Mouse (Mus musculus) hindbrain, postnatal 0 days (tissue): ENCODE measurements around the gene Aip. TPM values are rescaled to one million over a fixed set of nuclear protein-coding genes. Genes with fewer than 3 reads are reported as not detected.

Experiments used
- ATAC-seq: fragments of 200-750 bp; cut with Nextera tagmentation; 2 replicates; pipeline ENCODE4 v1.8.0; 2017; ENCODE audit warnings: mild to moderate bottlenecking, moderate TSS enrichment, moderate library complexity
- DNase-seq: peaks from one replicate; pipeline ENCODE4 v3.0.0-alpha.2; 2015; ENCODE audit warnings: low spot score
- H3K27ac ChIP-seq: fragments of 300-500 bp; sonication (generic); 2 replicates; pipeline ENCODE4 v1.5.1; 2014; ENCODE audit warnings: mild to moderate bottlenecking
- H3K27me3 ChIP-seq: fragments of 300-500 bp; sonication (generic); 2 replicates; pipeline ENCODE4 v1.6.1; 2014; ENCODE audit warnings: low read length, mixed read lengths; ENCODE audit not compliant: insufficient read depth
- H3K36me3 ChIP-seq: fragments of 300-500 bp; sonication (generic); 2 replicates; pipeline ENCODE4 v1.6.1; 2014; ENCODE audit warnings: low read length, mixed read lengths; ENCODE audit not compliant: insufficient read depth
- H3K4me1 ChIP-seq: fragments of 300-500 bp; sonication (generic); 2 replicates; pipeline ENCODE4 v1.6.1; 2014; ENCODE audit warnings: antibody characterized with exemption, low read length, mixed read lengths; ENCODE audit not compliant: insufficient read depth
- H3K4me2 ChIP-seq: fragments of 300-500 bp; sonication (generic); 2 replicates; pipeline ENCODE4 v1.6.1; 2014; ENCODE audit warnings: low read depth, mild to moderate bottlenecking, low read length, moderate library complexity, mixed read lengths
- H3K4me3 ChIP-seq: fragments of 300-500 bp; sonication (generic); 2 replicates; pipeline ENCODE4 v1.5.1; 2014; ENCODE audit warnings: low read length
- H3K9ac ChIP-seq: fragments of 300-500 bp; sonication (generic); replicated peaks from 2 replicates; pipeline ENCODE4 v1.6.1; 2014; ENCODE audit warnings: mild to moderate bottlenecking, low read length, moderate library complexity, mixed read lengths
- H3K9me3 ChIP-seq: fragments of 300-500 bp; sonication (generic); 2 replicates; pipeline ENCODE4 v1.6.1; 2016; ENCODE audit warnings: low read length, mixed read lengths
- CTCF ChIP-seq: IDR thresholded peaks from 2 replicates; pipeline ENCODE4 v1.5.1; 2016; ENCODE audit warnings: antibody characterized with exemption, control low read depth, low read depth
- WGBS: fragments of 180-500 bp; shearing (Covaris S2); extraction: QIAGEN DNeasy Blood & Tissue Kit; methylation state at CpG from one replicate; pipeline ENCODE4 v1.1.7; 2014; 5-methylcytosine and 5-hydroxymethylcytosine counted together
- polyA plus RNA-seq: library from polyadenylated mRNA; unstranded; fragments of >200 nt; fragmentation: Nextera tagmentation; extraction: Ambion mirVana; gene quantifications from 2 replicates; pipeline ENCODE4 v1.2.1, GENCODE M21; 2015
- total RNA-seq: library from RNA; depleted of rRNA; stranded (reverse); fragments of >200 nt; gene quantifications from 2 replicates; pipeline ENCODE4 v1.2.3, GENCODE M21; 2014

Gene Aip
- total and polyA plus RNA-seq, 2 experiments from 2014 or later, result 33.4 to 94.3 TPM

GRCm38 (mm10) chr19:4151898-4152297 lies 26.2 kb upstream of the Aip start:
- Histone ChIP-seq H3K4me1 (peaks cover 14% of the 10 kb centered on the region), H3K27me3 (no peaks in the 10 kb centered on the region), H3K9me3 (no peaks in the 10 kb centered on the region), H3K36me3 (peaks cover 13% of the 10 kb centered on the region; the same call in 1 of the 2 replicates), H3K27ac (no peak overlapping the region), H3K4me2 (no peak overlapping the region), H3K4me3 (no peak overlapping the region), H3K9ac (no peak overlapping the region)
- ATAC-seq (no peak), DNase-seq (no peak)
- no peak for TF ChIP-seq CTCF
- 87% methylated on average over 5 of the region's 5 CpGs for WGBS

- 72% methylated on average over 5 of the region's 5 CpGs for WGBS
- H3K4me2 ChIP-seq, result no peak overlapping the region
- no peaks in the 10 kb centered on the region for H3K9me3 ChIP-seq
- DNase-seq (no peak), ATAC-seq (no peak)
- H3K4me1 ChIP-seq, result peaks cover 14% of the 10 kb centered on the region
- peaks cover 9% of the 10 kb centered on the region; the same call in 1 of the 2 replicates for H3K36me3 ChIP-seq
- no peak overlapping the region for H3K4me3 ChIP-seq
- no peak overlapping the region for H3K27ac ChIP-seq
- no peak for TF ChIP-seq CTCF
- no peak overlapping the region for H3K9ac ChIP-seq
- H3K27me3 ChIP-seq, result no peaks in the 10 kb centered on the region
Observed at GRCm38 (mm10) chr19:4151488-4151860, 25.8 kb upstream of the Aip start.

- no peak for ATAC-seq
Observed at GRCm38 (mm10) chr19:4150567-4151487, 25.2 kb upstream of the Aip start.

DNA sequence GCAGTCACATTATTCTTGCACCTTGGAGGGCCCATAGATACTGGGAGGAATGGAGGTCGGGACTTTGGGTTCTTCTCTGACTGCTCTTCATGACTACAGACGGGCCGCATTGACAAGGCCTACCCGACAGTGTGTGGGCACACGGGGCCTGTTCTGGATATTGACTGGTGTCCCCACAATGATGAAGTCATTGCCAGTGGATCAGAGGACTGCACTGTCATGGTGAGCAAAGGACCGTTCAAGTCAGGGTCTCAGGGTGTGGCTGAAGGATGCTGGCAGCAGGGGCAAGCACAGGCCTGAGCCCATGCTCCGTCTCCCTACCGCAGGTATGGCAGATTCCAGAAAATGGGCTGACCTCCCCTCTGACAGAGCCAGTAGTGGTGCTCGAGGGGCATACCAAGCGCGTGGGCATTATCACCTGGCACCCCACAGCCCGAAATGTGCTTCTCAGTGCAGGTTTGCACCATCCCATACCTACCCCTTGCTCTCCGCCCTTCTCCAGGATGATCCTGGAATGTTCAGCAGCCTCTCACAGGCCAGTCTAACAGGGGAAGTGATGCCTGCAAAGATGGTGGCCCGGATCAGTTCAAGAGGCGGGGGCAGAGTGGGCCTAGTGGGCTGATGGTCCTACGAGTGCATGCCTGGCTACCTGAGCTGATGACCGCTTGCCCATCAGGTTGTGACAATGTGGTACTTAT lies 24.3 kb upstream of the Aip start:
- H3K4me3 ChIP-seq, result no peak overlapping the region
- H3K27ac ChIP-seq, result no peak overlapping the region
- H3K4me2 ChIP-seq, result peak overlapping the region; percentile 87; the same call in 1 of the 2 replicates
- DNase-seq (no peak), ATAC-seq (no peak)
- H3K9ac ChIP-seq, result no peak overlapping the region
- TF ChIP-seq CTCF, result no peak
- WGBS, result 94% methylated on average over 17 of the region's 17 CpGs
- peaks cover 9% of the 10 kb centered on the region; the same call in 1 of the 2 replicates for H3K36me3 ChIP-seq
- H3K4me1 ChIP-seq, result peaks cover 14% of the 10 kb centered on the region
- H3K9me3 ChIP-seq, result no peaks in the 10 kb centered on the region
- no peaks in the 10 kb centered on the region for H3K27me3 ChIP-seq

More at GRCm38 (mm10) chr19:4150567-4151487, 25.2 kb upstream of the Aip start:
- no peak for TF ChIP-seq CTCF
- no peak for DNase-seq
- WGBS, result 85% methylated on average over 22 of the region's 22 CpGs
- Histone ChIP-seq H3K27ac (no peak overlapping the region), H3K36me3 (peaks cover 9% of the 10 kb centered on the region; the same call in 1 of the 2 replicates), H3K4me1 (peaks cover 14% of the 10 kb centered on the region), H3K9ac (no peak overlapping the region), H3K9me3 (no peaks in the 10 kb centered on the region), H3K27me3 (no peaks in the 10 kb centered on the region), H3K4me3 (no peak overlapping the region), H3K4me2 (no peak overlapping the region)

- 91% methylated on average over 11 of the region's 11 CpGs for WGBS
- H3K27me3 ChIP-seq, result no peaks in the 10 kb centered on the region
- TF ChIP-seq CTCF, result no peak
- no peaks in the 10 kb centered on the region for H3K9me3 ChIP-seq
- ATAC-seq (no peak), DNase-seq (no peak)
- H3K27ac ChIP-seq, result peak overlapping the region; percentile 79; the same call in 1 of the 2 replicates
- H3K4me3 ChIP-seq, result peak overlapping the region; percentile 92
- H3K4me2 ChIP-seq, result peak overlapping the region; percentile 87
- H3K4me1 ChIP-seq, result peaks cover 14% of the 10 kb centered on the region
- H3K36me3 ChIP-seq, result peaks cover 9% of the 10 kb centered on the region; the same call in 1 of the 2 replicates
- peak overlapping the region; percentile 90 for H3K9ac ChIP-seq
Observed at GRCm38 (mm10) chr19:4149283-4149682, 23.6 kb upstream of the Aip start.

- H3K4me3 ChIP-seq, result peak overlapping the region; percentile 92
- no peak for DNase-seq
- TF ChIP-seq CTCF, result no peak
- 3% methylated on average over 8 of the region's 8 CpGs for WGBS
- peaks cover 14% of the 10 kb centered on the region for H3K4me1 ChIP-seq
- H3K9me3 ChIP-seq, result no peaks in the 10 kb centered on the region
- H3K36me3 ChIP-seq, result peaks cover 9% of the 10 kb centered on the region; the same call in 1 of the 2 replicates
- H3K27ac ChIP-seq, result peak overlapping the region; percentile 79
- peak; percentile 27 for ATAC-seq
- H3K27me3 ChIP-seq, result no peaks in the 10 kb centered on the region
- H3K9ac ChIP-seq, result peak overlapping the region; percentile 90
- H3K4me2 ChIP-seq, result peak overlapping the region; percentile 87
Observed at GRCm38 (mm10) chr19:4148819-4149218, 23.2 kb upstream of the Aip start.
